Mouse (Mus musculus) forebrain, embryonic 15.5 days (tissue): ENCODE measurements at regions not wholly inside any gene's neighbourhood (a gene's known extent, or its start where the extent isn't known, plus 50 kb on each side); places are given as distances from the start of the nearest gene placed in this dataset.
A peak's percentile ranks its signal among the peaks of the same experiment; 100 is the strongest.

Experiments used
- ATAC-seq: fragments of 200-750 bp; cut with Nextera tagmentation; replicated peaks from 2 replicates; pipeline ENCODE4 v1.8.0; 2017; ENCODE audit warnings: mild to moderate bottlenecking, moderate TSS enrichment, moderate library complexity
- H3K27ac ChIP-seq: fragments of 300-500 bp; sonication (generic); replicated peaks from 2 replicates; pipeline ENCODE4 v1.5.1; 2015; ENCODE audit warnings: mild to moderate bottlenecking, inconsistent platforms
- H3K27me3 ChIP-seq: fragments of 300-500 bp; sonication (generic); 2 replicates; pipeline ENCODE4 v1.6.1; 2015; ENCODE audit warnings: inconsistent platforms
- H3K36me3 ChIP-seq: fragments of 300-500 bp; sonication (generic); 2 replicates; pipeline ENCODE4 v1.6.1; 2015; ENCODE audit warnings: mild to moderate bottlenecking, inconsistent platforms
- H3K4me1 ChIP-seq: fragments of 300-500 bp; sonication (generic); 2 replicates; pipeline ENCODE4 v1.6.1; 2015; ENCODE audit warnings: inconsistent platforms
- H3K4me2 ChIP-seq: fragments of 300-500 bp; sonication (generic); replicated peaks from 2 replicates; pipeline ENCODE4 v1.6.1; 2015; ENCODE audit warnings: mild to moderate bottlenecking, inconsistent platforms
- H3K4me3 ChIP-seq: fragments of 300-500 bp; sonication (generic); 2 replicates; pipeline ENCODE4 v1.5.1; 2015; ENCODE audit warnings: mild to moderate bottlenecking, inconsistent platforms
- H3K9ac ChIP-seq: fragments of 300-500 bp; sonication (generic); replicated peaks from 2 replicates; pipeline ENCODE4 v1.6.1; 2015; ENCODE audit warnings: mild to moderate bottlenecking, inconsistent platforms
- H3K9me3 ChIP-seq: fragments of 300-500 bp; sonication (generic); 2 replicates; pipeline ENCODE4 v1.6.1; 2016; ENCODE audit warnings: inconsistent platforms
- WGBS: fragments of 180-500 bp; shearing (Covaris S2); methylation state at CpG from one replicate; pipeline ENCODE4 v1.1.7; 2015; ENCODE audit warnings: mixed read lengths; 5-methylcytosine and 5-hydroxymethylcytosine counted together

DNA sequence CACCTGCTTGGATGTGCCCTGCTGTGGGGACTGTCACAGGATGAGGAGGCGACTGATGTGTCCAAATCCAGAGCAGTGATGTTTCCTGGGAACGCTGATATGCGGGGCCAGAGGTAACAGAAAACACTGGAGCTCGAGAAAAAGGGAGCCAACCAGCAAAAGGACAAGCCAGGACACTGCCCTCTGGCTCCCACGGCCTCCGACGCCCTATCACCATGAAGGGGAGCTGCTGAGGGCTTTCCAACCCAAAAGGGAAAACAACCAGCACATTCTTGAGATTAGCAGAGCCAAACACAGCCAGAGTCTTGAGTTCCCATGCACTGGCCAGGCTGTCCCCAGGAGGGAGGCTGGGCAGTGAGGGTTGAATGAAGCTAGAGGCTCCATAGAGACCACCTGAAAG, 74.2 kb upstream of the Mrps22 start:
- no peaks in the 10 kb centered on the region for H3K36me3 ChIP-seq
- H3K27me3 ChIP-seq: no peaks in the 10 kb centered on the region
- no peak overlapping the region for H3K9ac ChIP-seq
- H3K27ac ChIP-seq: no peak overlapping the region
- H3K4me2 ChIP-seq: no peak overlapping the region
- H3K9me3 ChIP-seq: no peaks in the 10 kb centered on the region
- no peak for ATAC-seq
- no peak overlapping the region for H3K4me3 ChIP-seq
- whole genome bisulfite sequencing: 86% methylated on average over 7 of the region's 7 CpGs
- H3K4me1 ChIP-seq: no peaks in the 10 kb centered on the region

DNA sequence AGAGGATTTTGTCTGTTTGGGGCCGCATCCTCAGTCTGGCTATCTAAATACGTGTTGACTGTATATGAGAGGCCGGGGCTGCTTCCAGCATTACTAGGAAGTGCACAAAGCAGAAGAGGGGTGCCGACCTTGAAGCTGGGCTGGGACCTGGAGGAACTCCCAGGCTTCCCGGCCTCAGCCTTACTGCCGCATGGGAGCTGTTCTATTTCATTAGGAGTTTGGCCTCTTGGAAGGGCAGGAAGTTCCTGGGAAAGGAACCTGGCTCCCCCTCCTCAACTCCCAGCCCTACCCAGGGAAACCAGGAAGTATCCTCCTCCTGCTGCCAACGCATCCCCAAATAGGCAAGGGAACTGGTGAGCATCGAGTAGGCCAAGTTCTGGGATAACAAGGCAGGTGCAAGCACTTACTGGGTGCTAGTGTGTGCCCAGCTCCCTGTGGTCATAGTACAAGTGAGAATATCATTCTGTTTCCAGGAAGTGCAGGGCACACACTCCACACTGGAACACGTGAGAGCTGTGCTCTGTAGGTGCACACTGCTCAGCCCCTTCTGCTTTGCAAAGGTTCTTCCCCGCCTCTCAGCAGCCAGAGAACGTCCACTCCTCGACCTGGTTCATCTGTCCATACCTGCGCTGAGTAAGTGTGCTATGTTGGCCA, 72.1 kb upstream of the Mrps22 start:
- Histone ChIP-seq H3K4me1 (peaks cover 6% of the 10 kb centered on the region; the same call in 1 of the 2 replicates), H3K4me2 (no peak overlapping the region), H3K27ac (no peak overlapping the region), H3K36me3 (no peaks in the 10 kb centered on the region), H3K9me3 (no peaks in the 10 kb centered on the region), H3K27me3 (no peaks in the 10 kb centered on the region), H3K9ac (no peak overlapping the region), H3K4me3 (no peak overlapping the region)
- ATAC-seq: no peak
- WGBS: 90% methylated on average over 13 of the region's 13 CpGs

DNA sequence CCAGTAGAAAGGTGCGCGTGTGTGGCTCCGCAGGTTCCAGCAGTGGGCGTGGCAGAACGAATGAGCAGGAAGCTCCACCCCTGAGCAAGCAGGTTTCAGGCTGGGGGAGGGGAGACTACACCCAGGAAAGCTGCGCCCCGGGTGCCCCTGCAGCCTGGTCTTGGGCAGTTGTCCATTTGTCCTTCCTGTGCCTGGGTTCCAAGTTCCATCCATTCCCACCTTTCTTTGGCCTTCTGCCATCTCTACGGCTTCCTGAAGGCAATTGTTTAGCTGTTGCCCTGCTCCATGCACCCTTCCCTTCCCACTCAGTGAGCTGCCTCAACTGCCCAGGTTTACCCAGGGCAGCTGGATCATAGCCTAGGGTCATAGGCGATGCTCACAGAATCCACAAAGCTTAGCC, 70.9 kb upstream of the Mrps22 start:
- no peak for ATAC-seq

DNA sequence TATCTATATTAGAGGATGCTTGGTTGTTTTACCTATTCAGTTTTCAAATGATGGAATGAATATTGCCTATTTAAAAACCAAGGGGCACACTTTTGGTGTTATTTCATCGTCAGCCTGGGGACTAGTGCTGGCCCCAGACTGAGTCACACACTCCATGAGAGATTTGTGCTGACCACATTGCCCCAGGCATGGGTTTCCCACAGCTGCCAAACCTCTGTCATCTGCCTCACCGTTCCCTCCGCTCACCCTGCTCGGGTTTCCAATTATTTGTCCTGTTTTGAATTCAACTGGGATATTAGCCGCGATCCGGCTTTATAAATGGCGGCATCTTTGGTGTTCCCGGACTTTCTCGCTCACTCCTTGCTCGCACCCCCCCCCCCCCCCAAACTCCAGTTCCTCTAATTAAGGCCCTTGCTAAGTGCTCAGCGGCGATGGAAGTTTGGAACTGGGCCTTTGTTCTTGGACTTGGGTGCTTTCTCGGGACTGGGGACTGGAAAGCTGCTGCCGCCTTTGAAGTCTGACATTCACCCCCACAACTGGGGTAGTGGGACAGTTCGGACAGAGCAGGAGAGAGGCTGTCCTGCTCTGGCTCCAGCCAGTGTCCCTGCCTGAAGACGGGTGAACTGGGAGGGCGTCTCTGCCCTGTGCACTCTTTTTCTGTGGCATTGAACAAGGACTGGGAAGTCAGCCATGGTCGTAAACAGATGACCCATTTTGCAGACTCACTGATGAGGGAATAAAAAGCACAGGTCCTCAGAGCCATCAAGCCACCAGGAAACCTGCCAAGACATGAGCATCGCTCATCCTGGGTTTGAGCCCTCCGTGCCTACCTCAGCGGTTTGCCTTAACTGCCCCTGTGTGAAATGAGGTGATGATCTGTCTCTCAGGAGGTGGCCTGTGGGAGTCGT, 67.2 kb upstream of the Mrps22 start:
- WGBS: 33% methylated on average over 23 of the region's 23 CpGs
- Histone ChIP-seq H3K9ac (no peak overlapping the region), H3K4me1 (peaks cover 9% of the 10 kb centered on the region; the same call in 1 of the 2 replicates), H3K36me3 (no peaks in the 10 kb centered on the region), H3K4me3 (no peak overlapping the region), H3K27ac (no peak overlapping the region), H3K4me2 (peak overlapping the region; percentile 25), H3K9me3 (no peaks in the 10 kb centered on the region), H3K27me3 (no peaks in the 10 kb centered on the region)
- ATAC-seq: 0 out of 2 replicates have a peak, but pooled peaks have one; percentile 55

More for the DNA sequence above, 70.9 kb upstream of the Mrps22 start:
- Histone ChIP-seq H3K9ac (no peak overlapping the region), H3K4me2 (no peak overlapping the region), H3K9me3 (no peaks in the 10 kb centered on the region), H3K27ac (no peak overlapping the region), H3K4me1 (peaks cover 9% of the 10 kb centered on the region; the same call in 1 of the 2 replicates), H3K4me3 (no peak overlapping the region), H3K27me3 (no peaks in the 10 kb centered on the region), H3K36me3 (no peaks in the 10 kb centered on the region)
- 58% methylated on average over 6 of the region's 9 CpGs for WGBS

DNA sequence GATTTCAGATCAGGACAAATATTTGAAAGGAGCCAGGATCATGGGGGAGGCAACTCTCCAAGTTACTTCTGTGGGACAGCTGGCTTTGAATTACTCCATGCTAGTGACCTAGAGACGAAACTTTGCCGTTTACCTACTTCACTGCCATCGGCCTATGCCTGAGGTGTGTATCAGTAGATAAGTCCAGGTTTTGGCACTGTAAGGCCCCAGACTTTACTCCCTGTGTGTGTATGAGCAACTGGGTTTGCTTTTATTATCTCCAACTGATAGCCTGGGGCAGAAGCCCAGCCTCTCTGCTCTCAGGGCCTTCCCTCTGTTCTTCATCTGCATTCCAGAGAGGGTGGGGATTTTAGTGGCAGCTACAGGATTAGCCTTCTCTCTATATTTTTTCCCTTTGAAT, 65.6 kb upstream of the Mrps22 start:
- Histone ChIP-seq H3K9ac (no peak overlapping the region), H3K27ac (no peak overlapping the region), H3K4me1 (peaks cover 9% of the 10 kb centered on the region; the same call in 1 of the 2 replicates), H3K4me3 (no peak overlapping the region), H3K27me3 (no peaks in the 10 kb centered on the region), H3K36me3 (no peaks in the 10 kb centered on the region), H3K4me2 (no peak overlapping the region), H3K9me3 (no peaks in the 10 kb centered on the region)
- WGBS: 95% methylated on average over 3 of the region's 3 CpGs
- no peak for ATAC-seq

DNA sequence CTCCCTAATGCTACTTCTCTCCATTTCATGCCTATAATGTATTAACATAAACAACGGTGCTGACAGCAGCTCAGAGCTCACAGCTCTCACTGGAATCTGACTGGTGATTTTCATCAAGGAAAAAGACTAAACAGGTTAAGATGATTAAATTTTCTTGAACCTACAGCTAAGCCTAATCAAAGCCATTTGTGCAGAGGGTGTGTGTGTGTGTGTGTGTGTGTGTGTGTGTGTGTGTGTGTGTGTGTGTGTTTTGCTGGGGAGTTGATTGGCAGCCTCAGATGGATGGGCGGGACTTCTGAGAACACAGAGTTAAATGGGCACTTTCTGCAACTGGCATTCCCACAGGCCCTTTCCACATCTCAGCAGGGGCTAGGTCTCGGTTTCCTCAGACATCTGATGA, 61.6 kb upstream of the Mrps22 start:
- H3K9me3 ChIP-seq: no peaks in the 10 kb centered on the region
- no peak overlapping the region for H3K9ac ChIP-seq
- H3K4me3 ChIP-seq: no peak overlapping the region
- no peaks in the 10 kb centered on the region for H3K4me1 ChIP-seq
- no peaks in the 10 kb centered on the region for H3K36me3 ChIP-seq
- no peaks in the 10 kb centered on the region for H3K27me3 ChIP-seq
- H3K27ac ChIP-seq: no peak overlapping the region
- 78% methylated on average over 3 of the region's 3 CpGs for WGBS
- no peak overlapping the region for H3K4me2 ChIP-seq
- no peak for ATAC-seq

DNA sequence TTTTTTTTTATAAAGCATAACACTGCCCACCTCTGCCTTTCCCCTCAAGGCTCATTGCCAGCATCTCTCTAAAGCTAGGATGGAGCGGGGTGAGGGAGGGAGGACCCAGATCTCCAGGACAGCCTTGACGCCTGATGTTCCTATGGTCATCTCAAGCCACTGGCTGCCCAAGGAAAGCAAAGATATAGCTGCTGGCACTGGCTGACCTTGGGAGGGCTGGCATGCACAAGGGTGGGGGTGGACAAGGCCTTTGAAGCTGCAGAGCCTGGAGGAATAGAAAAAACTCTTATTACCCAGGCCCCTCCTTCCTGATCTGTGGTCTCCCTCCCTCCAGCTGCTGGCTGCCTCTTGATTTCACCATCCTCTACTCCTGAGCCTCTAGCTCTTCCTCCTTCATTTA, 50.2 kb upstream of the Mrps22 start:
- no peak for ATAC-seq
- Histone ChIP-seq H3K27ac (no peak overlapping the region), H3K9ac (no peak overlapping the region), H3K4me1 (no peaks in the 10 kb centered on the region), H3K27me3 (no peaks in the 10 kb centered on the region), H3K4me3 (no peak overlapping the region), H3K36me3 (no peaks in the 10 kb centered on the region), H3K4me2 (no peak overlapping the region), H3K9me3 (no peaks in the 10 kb centered on the region)
- WGBS: 68% methylated on average over 2 of the region's 2 CpGs
